Mouse (Mus musculus) layer of hippocampus, adult 18-20 months (tissue): ENCODE results near the gene Myof. TPM values are rescaled to one million over a fixed set of nuclear protein-coding genes. Genes with fewer than 3 reads are reported as not detected.

ENCODE experiments used
- DNase-seq, 2 experiments: peaks; one replicate each; pipeline ENCODE4 v3.0.0; 2022; ENCODE audit warnings: low spot score in 2 of 2
- total RNA-seq, 2 experiments: library from RNA; stranded (reverse); gene quantifications; 2 replicates each; pipeline ENCODE4 v1.2.3; 2021

The Myof gene
- total RNA-seq, 2 experiments from 2014 or later = 3.3 to 4.3 TPM

GRCm38 (mm10) chr19:38042261-38042722 lies 1.1 kb downstream of the Myof start:
- no peak for DNase-seq

GRCm38 (mm10) chr19:38038267-38038666 lies 5.1 kb downstream of the Myof start:
- no peak for DNase-seq

- no peak for DNase-seq
These were observed 7.6 kb downstream of the Myof start for GRCm38 (mm10) chr19:38035766-38036165.

GRCm38 (mm10) chr19:38034696-38035095 lies 8.7 kb downstream of the Myof start:
- DNase-seq = no peak

GRCm38 (mm10) chr19:38033735-38034057 lies 9.7 kb downstream of the Myof start:
- no peak for DNase-seq

GRCm38 (mm10) chr19:38032993-38033734 lies 10.2 kb downstream of the Myof start:
- no peak for DNase-seq

GRCm38 (mm10) chr19:38031144-38031543 lies 12.2 kb downstream of the Myof start:
- DNase-seq = no peak

- peak in 1 of 2 experiments; percentile 28 for DNase-seq
These were observed 12.7 kb downstream of the Myof start for GRCm38 (mm10) chr19:38030673-38031137.

GRCm38 (mm10) chr19:38029871-38030270 lies 13.5 kb downstream of the Myof start:
- DNase-seq = no peak

- no peak for DNase-seq
These were observed 14.1 kb downstream of the Myof start for GRCm38 (mm10) chr19:38029292-38029691.

GRCm38 (mm10) chr19:38027881-38028521 lies 15.4 kb downstream of the Myof start:
- DNase-seq = no peak

GRCm38 (mm10) chr19:38027389-38027788 lies 16.0 kb downstream of the Myof start:
- no peak for DNase-seq

GRCm38 (mm10) chr19:38026211-38026624 lies 17.2 kb downstream of the Myof start:
- no peak for DNase-seq

GRCm38 (mm10) chr19:38025254-38026041 lies 17.9 kb downstream of the Myof start:
- DNase-seq = no peak

GRCm38 (mm10) chr19:38023603-38024002 lies 19.8 kb downstream of the Myof start:
- no peak for DNase-seq

- no peak for DNase-seq
These were observed 20.7 kb downstream of the Myof start for GRCm38 (mm10) chr19:38022710-38023109.

- DNase-seq = no peak
These were observed 27.5 kb downstream of the Myof start for GRCm38 (mm10) chr19:38015873-38016254.

GRCm38 (mm10) chr19:38015180-38015872 lies 28.1 kb downstream of the Myof start:
- peak; percentile 76 to 85 for DNase-seq

- DNase-seq = no peak
These were observed 28.9 kb downstream of the Myof start for GRCm38 (mm10) chr19:38014443-38014842.

- no peak for DNase-seq
These were observed 32.0 kb downstream of the Myof start for GRCm38 (mm10) chr19:38011379-38011778.

- DNase-seq = no peak
These were observed 38.5 kb downstream of the Myof start for GRCm38 (mm10) chr19:38004809-38005380.
